Mouse (Mus musculus) megakaryocyte, embryonic 14.5 days (primary cell): ENCODE data around the gene H2-Aa.

Experiments
- FLI1 ChIP-seq: IDR thresholded peaks from 2 replicates; pipeline ENCODE4 v1.6.1; 2012; ENCODE audit warnings: low read length, inconsistent platforms, mixed read lengths
- GATA1 ChIP-seq: IDR thresholded peaks from 3 replicates; pipeline ENCODE4 v1.6.1; 2012; ENCODE audit warnings: mixed read lengths, low read length, inconsistent platforms, borderline replicate concordance

GRCm38 (mm10) chr17:34270940-34271339 is 16.7 kb downstream of the H2-Aa start:
- TF ChIP-seq GATA1 (no peak), FLI1 (no peak)
